Mouse (Mus musculus) WW6 (cell line): ENCODE measurements around the gene Esam.

Source experiments
- DNase-seq: peaks from one replicate; pipeline ENCODE4 v3.0.0-alpha.2; 2013; ENCODE audit warnings: low read depth, low spot score

The Esam gene

GRCm38 (mm10) chr9:37527396-37528224 is at the start of gene Esam:
Gene Esam (plus strand): TSS chr9:37528078.
- DNase-seq: no peak

- no peak for DNase-seq
These were observed 42.7 kb upstream of the Esam start for GRCm38 (mm10) chr9:37485146-37485545.

GRCm38 (mm10) chr9:37488041-37488440 is 39.8 kb upstream of the Esam start:
- no peak for DNase-seq

GRCm38 (mm10) chr9:37488611-37489396 is 39.1 kb upstream of the Esam start, which contains the start of gene Msantd2:
Gene Msantd2 (plus strand): TSS chr9:37489319.
- no peak for DNase-seq

- no peak for DNase-seq
These were observed 38.3 kb upstream of the Esam start for GRCm38 (mm10) chr9:37489446-37490120.

- DNase-seq: no peak
These were observed 32.1 kb upstream of the Esam start for GRCm38 (mm10) chr9:37495761-37496160.

GRCm38 (mm10) chr9:37496325-37496724 is 31.6 kb upstream of the Esam start:
- no peak for DNase-seq

- no peak for DNase-seq
These were observed 27.7 kb upstream of the Esam start for GRCm38 (mm10) chr9:37500201-37500600.

GRCm38 (mm10) chr9:37501170-37501569 is 26.7 kb upstream of the Esam start:
- no peak for DNase-seq

GRCm38 (mm10) chr9:37504348-37504747 is 23.5 kb upstream of the Esam start:
- no peak for DNase-seq

GRCm38 (mm10) chr9:37506023-37506422 is 21.9 kb upstream of the Esam start:
- no peak for DNase-seq

- no peak for DNase-seq
These were observed 15.8 kb upstream of the Esam start for GRCm38 (mm10) chr9:37512097-37512496.

GRCm38 (mm10) chr9:37514456-37514855 is 13.4 kb upstream of the Esam start:
- no peak for DNase-seq

GRCm38 (mm10) chr9:37517467-37517866 is 10.4 kb upstream of the Esam start:
- DNase-seq: no peak

- DNase-seq: no peak
These were observed 8.9 kb upstream of the Esam start for GRCm38 (mm10) chr9:37518991-37519390.

GRCm38 (mm10) chr9:37519995-37520394 is 7.9 kb upstream of the Esam start:
- no peak for DNase-seq

GRCm38 (mm10) chr9:37525461-37525860 is 2.4 kb upstream of the Esam start:
- DNase-seq: no peak

- no peak for DNase-seq
These were observed 1.2 kb upstream of the Esam start for GRCm38 (mm10) chr9:37526443-37527395.

GRCm38 (mm10) chr9:37528225-37528970 is 520 bp downstream of the Esam start:
- DNase-seq: no peak
